Mouse (Mus musculus): ENCODE data around the gene Trpv4.

The Trpv4 gene

GRCm38 (mm10) chr5:114589026-114589425 lies 69.2 kb downstream of the Trpv4 start:
- DNase-seq (ENCODE audit: low read depth): no peak

- DNase-seq (ENCODE audit: low read depth): no peak
Measured at GRCm38 (mm10) chr5:114588416-114588815, 69.8 kb downstream of the Trpv4 start.

DNA sequence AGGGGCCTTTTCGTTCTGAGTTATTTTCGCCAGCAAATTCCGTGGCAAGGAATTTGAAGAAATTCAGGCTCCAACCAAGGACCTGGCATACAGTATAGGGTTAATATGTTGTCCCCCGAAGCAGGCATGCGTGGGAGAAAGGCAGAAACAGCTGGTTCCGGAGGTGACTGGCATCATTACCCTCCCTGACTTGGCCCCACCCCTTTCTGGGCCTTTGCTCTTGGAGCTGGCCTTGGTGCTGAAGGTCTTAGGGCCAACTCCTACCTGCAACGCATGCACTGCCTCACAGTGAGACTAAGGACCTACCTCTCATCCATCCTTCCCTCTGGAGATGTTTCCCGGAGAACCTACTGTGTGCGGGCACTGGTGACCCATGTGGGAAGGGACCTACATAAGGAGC lies 70.3 kb downstream of the Trpv4 start:
- peak; percentile 87 for DNase-seq (ENCODE audit: low read depth)

DNA sequence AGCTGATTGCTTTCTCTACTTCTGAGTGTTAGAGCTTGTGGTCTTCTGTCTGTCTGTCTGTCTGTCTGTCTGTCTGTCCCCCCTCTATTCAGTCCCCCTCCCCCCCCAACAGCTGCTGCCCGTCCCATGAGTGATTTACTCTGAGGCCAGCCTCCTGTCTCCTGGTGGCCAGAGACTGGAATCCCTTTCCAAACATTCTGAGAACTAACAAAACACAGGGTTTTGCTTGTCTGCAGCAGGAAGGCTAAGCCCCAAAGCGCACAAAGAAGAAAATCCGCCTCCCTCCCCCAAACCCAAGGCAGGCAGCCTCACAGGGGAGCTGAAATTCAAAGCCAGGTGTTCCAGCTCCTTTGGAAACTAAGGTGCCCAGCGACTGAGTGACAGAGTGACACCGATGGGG lies 72.5 kb downstream of the Trpv4 start:
- DNase-seq (ENCODE audit: low read depth): no peak

DNA sequence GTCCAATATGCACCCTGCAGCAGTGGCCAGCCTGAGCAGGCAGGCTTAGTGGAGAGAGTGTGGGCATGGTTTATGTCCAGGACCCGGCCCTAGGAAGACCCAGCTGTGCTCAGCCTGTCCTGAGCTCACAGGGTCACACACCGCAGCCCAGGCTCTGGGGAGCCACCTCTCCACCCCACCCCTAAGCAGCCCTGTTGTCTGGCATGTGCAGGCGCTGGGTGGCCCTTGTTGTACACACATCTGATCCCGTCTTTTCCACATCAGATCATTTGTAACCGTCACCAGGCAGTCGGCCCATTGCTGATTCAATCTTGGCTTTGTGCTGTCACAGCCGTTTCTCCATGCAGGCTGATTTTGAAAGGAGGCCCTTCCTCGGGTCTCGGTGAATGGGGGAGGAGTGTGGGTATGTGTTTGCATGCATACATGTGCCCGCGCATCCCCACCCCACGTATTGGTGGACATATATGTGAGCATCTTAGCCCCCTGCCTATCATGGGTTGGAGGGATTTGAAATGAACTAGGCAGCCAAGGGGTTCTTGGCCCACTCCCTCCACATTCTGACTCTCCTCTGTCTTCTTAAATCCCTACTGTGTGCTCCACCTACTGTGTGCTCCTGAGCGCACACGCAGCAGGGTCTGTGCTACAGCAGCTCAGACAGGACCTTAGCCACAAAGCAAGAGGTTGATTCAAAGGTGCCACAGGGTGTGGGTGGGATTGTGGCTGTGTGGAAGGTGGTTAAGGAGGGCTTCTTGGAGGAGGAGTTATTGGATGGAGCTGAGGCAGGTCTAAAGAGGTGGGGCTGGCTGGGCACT lies 73.7 kb downstream of the Trpv4 start:
- DNase-seq (ENCODE audit: low read depth): no peak

GRCm38 (mm10) chr5:114583490-114584175 lies 74.6 kb downstream of the Trpv4 start:
- DNase-seq (ENCODE audit: low read depth): no peak

GRCm38 (mm10) chr5:114583046-114583445 lies 75.2 kb downstream of the Trpv4 start:
- DNase-seq (ENCODE audit: low read depth): no peak

GRCm38 (mm10) chr5:114581486-114581885 lies 76.7 kb downstream of the Trpv4 start:
- no peak for DNase-seq (ENCODE audit: low read depth)

- no peak for DNase-seq (ENCODE audit: low read depth)
Measured at GRCm38 (mm10) chr5:114579714-114580357, 78.4 kb downstream of the Trpv4 start.

DNA sequence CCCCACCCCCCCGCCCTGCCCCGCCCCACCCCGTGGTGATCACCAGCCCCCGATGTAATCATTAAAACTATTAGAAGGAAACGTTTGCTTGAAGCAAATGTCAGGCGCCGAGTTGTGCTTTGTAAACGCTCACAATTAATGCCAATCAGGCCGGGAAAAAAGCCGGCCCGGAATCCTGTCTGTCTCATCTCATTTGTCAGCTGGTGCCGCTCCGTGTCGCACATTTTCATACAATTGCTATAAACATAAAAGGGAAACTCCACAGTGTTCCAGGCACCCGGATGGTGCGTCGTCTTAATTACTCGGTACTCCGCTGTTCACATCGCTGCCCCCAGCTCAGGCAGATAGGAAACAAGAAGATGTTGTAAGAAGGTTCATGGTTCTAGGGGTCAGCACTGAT lies 79.9 kb downstream of the Trpv4 start:
- DNase-seq (ENCODE audit: low read depth): no peak

DNA sequence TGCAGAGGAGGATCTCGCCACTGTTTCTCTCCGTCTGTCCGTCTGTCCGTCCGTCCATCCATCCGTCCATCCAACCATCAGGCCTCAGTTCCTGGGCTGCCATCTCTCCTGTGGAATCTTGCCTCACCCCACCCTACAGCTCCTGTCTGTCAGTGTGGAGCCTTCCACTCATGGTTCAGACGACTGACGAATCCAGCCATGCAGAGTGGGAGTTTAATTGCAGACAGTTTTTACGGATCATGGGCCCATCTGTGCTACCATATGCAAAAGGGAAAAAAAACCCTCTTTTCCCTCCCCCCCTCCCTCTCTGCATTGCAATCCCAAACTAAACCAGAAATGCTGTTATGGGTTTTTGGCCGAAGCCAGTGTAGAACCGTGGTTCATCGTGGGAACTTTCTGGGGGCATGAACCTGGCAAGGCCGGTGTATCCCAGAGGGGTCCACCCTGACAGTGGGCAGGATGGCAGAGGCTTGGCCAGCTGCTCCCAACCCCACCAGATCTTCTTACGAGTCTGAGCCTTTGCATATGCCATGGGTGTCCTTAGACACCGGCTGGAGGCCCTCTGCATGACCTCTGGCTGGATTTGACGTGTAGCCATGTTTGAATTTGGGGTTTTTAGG lies 82.1 kb downstream of the Trpv4 start:
- no peak for DNase-seq (ENCODE audit: low read depth)

DNA sequence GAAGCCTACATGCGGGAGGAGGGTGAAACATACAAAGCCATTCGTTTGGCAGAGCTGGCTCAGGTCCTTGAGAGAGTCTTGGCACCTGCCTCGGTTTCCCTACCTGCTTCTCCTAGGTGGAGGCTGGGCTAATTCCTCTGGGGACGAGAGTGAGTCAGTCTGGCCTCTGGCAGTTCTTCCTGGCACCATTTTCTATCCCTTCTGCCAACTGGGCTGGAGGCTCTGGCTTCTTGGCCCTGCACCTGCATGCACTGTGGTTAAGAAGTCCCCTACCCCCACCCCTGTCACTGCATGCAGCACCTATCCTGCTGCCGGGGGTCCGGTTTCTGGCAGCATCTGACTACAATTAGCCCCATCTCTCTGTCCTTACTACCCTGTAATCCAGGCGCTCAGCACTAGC lies 82.7 kb downstream of the Trpv4 start:
- DNase-seq (ENCODE audit: low read depth): no peak

- DNase-seq (ENCODE audit: low read depth): no peak
Measured at GRCm38 (mm10) chr5:114575010-114575409, 83.2 kb downstream of the Trpv4 start.

- no peak for DNase-seq (ENCODE audit: low read depth)
Measured at GRCm38 (mm10) chr5:114573920-114574628, 84.1 kb downstream of the Trpv4 start.

DNA sequence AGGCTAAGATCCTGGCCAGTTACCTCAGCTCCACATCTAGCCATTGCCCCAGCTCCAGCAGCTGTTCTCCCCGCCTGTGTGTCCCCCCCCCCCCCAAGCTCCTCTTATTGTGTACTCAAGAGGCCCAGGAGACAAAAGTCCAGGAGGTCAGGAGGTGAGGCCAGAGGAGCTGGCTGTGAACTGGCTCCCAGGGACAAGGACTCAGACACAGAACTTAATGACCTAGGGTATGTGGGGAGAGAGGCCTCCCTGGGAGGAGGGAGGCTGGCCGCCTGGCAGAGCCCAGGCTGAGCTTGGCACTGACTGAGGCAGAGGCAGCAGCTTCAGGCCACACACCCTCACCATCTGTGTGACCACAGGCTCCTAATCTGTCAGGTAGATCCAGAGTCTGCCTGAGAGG lies 85.2 kb downstream of the Trpv4 start:
- no peak for DNase-seq (ENCODE audit: low read depth)

Data from c-Kit-positive CD71-negative TER-119-negative erythroid progenitor cells, embryonic 14.5 days (primary cell).